Mouse (Mus musculus): Measurements from ENCODE around the gene Qdpr. TPM values are rescaled to one million over a fixed set of nuclear protein-coding genes. Genes with fewer than 3 reads are reported as not detected.

Gene Qdpr
- polyA plus RNA-seq, 1 experiment, result 62.4 TPM

DNA sequence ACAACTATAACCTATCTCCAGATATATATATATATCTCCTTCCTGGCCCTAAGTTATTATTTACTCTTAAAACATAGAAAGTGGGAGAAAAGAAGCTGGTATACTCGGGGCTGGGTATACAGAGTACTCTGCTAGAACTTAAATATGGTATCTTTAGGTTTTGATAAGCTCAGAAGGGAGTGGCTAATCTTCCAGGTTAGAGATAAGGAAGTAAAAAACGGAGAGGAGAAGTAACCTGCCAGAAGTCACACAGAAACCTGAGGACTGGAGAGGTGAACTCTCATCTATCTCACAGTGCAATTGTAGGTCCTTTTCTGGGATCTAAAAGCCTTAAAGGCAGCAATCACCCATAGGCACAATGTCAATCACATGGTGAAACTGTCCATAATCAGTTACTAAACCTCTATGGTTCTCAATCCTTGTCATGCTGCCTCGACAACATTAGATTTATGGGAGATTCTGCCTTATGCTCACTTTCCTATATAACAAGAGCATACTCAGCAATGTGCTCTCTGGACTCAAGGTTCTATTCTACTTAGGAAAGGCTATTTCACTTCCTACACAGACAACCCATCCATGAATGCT lies 32.1 kb downstream of the Qdpr start:
- H3K4me3 ChIP-seq, result no peak overlapping the region
- H3ac ChIP-seq (ENCODE audit: control insufficient read depth, insufficient read length), result no peak overlapping the region
- H3K79me2 ChIP-seq (ENCODE audit: control insufficient read depth, insufficient read depth), result no peaks in the 10 kb centered on the region
- no peaks in the 10 kb centered on the region for H3K36me3 ChIP-seq (ENCODE audit: control insufficient read depth, insufficient read depth)
- H3K27me3 ChIP-seq (ENCODE audit: control insufficient read depth, insufficient read depth, insufficient read length), result no peaks in the 10 kb centered on the region
- TF ChIP-seq CEBPB (IDR thresholded peaks at IDR 0.05; ENCODE audit: insufficient read depth, poor library complexity, severe bottlenecking), result no peak
- no peak for TF ChIP-seq MYOD1 (IDR thresholded peaks at IDR 0.05; ENCODE audit: control insufficient read depth in 1 of 3, insufficient read length in 2 of 3, low read depth in 2 of 3)
- TF ChIP-seq SRF (IDR thresholded peaks at IDR 0.05; ENCODE audit: control insufficient read depth, insufficient read length, low read depth), result no peak
- no peak for TF ChIP-seq POLR2AphosphoS2 (IDR thresholded peaks at IDR 0.05; ENCODE audit: insufficient read length, low read depth)
- no peak for TF ChIP-seq REST (IDR thresholded peaks at IDR 0.05; ENCODE audit: insufficient read depth, insufficient read length)
- TF ChIP-seq MAX (IDR thresholded peaks at IDR 0.05; ENCODE audit: low read depth), result no peak
- TF ChIP-seq USF1 (IDR thresholded peaks at IDR 0.05; ENCODE audit: low read depth), result no peak
- no peak for TF ChIP-seq POLR2A (IDR thresholded peaks at IDR 0.05; ENCODE audit: insufficient read length, low read depth)
- no peak overlapping the region for H3K4me2 ChIP-seq (ENCODE audit: low read depth)

DNA sequence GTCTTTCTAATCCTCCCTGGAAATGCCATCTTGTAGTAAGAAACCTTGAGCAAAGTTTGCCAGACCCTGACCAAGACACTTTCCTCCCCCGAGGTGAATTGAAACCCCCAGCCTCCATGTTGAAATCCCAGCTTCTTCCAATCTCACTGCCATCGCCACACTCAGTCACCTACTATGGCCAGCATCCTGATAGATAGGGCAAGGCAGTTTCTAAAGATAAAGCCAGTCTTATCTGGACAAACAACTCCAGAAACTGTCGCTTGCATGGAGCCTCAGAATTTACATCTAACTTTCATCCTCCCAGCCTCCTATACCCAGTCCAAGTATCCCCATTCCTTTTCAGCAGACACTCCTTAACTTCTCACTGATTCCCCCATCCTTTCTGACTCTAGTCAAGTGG lies 33.6 kb downstream of the Qdpr start:
- no peaks in the 10 kb centered on the region for H3K79me2 ChIP-seq (ENCODE audit: control insufficient read depth, insufficient read depth)
- H3K27me3 ChIP-seq (ENCODE audit: control insufficient read depth, insufficient read depth, insufficient read length), result no peaks in the 10 kb centered on the region
- TF ChIP-seq SRF (IDR thresholded peaks at IDR 0.05; ENCODE audit: control insufficient read depth, insufficient read length, low read depth) (no peak), CEBPB (IDR thresholded peaks at IDR 0.05; ENCODE audit: insufficient read depth, poor library complexity, severe bottlenecking) (no peak), REST (IDR thresholded peaks at IDR 0.05; ENCODE audit: insufficient read depth, insufficient read length) (no peak), TCF3 (IDR thresholded peaks at IDR 0.05; ENCODE audit: insufficient read length, low read depth) (no peak), TCF12 (IDR thresholded peaks at IDR 0.05; ENCODE audit: insufficient read depth, poor library complexity, severe bottlenecking) (no peak), USF1 (IDR thresholded peaks at IDR 0.05; ENCODE audit: low read depth) (no peak), POLR2AphosphoS2 (IDR thresholded peaks at IDR 0.05; ENCODE audit: insufficient read length, low read depth) (no peak), MAX (IDR thresholded peaks at IDR 0.05; ENCODE audit: low read depth) (no peak), MYOG (IDR thresholded peaks at IDR 0.05; ENCODE audit: control insufficient read depth in 1 of 3, insufficient read depth in 1 of 3, insufficient read length in 2 of 3, low read depth in 2 of 3) (no peak), MYOD1 (IDR thresholded peaks at IDR 0.05; ENCODE audit: control insufficient read depth in 1 of 3, insufficient read length in 2 of 3, low read depth in 2 of 3) (no peak), POLR2A (IDR thresholded peaks at IDR 0.05; ENCODE audit: insufficient read length, low read depth) (no peak), E2F4 (IDR thresholded peaks at IDR 0.05; ENCODE audit: insufficient read depth) (no peak)
- H3K4me3 ChIP-seq, result no peak overlapping the region
- no peaks in the 10 kb centered on the region for H3K36me3 ChIP-seq (ENCODE audit: control insufficient read depth, insufficient read depth)
- H3ac ChIP-seq (ENCODE audit: control insufficient read depth, insufficient read length), result no peak overlapping the region
- no peak overlapping the region for H3K4me2 ChIP-seq (ENCODE audit: low read depth)

- peaks cover 5% of the 10 kb centered on the region for H3K27me3 ChIP-seq (ENCODE audit: control insufficient read depth, insufficient read depth, insufficient read length)
- H3K36me3 ChIP-seq (ENCODE audit: control insufficient read depth, insufficient read depth), result no peaks in the 10 kb centered on the region
- no peaks in the 10 kb centered on the region for H3K79me2 ChIP-seq (ENCODE audit: control insufficient read depth, insufficient read depth)
- no peak overlapping the region for H3ac ChIP-seq (ENCODE audit: control insufficient read depth, insufficient read length)
- TF ChIP-seq MAX (IDR thresholded peaks at IDR 0.05; ENCODE audit: low read depth) (no peak), TCF12 (IDR thresholded peaks at IDR 0.05; ENCODE audit: insufficient read depth, poor library complexity, severe bottlenecking) (no peak), E2F4 (IDR thresholded peaks at IDR 0.05; ENCODE audit: insufficient read depth) (no peak), CEBPB (IDR thresholded peaks at IDR 0.05; ENCODE audit: insufficient read depth, poor library complexity, severe bottlenecking) (no peak), REST (IDR thresholded peaks at IDR 0.05; ENCODE audit: insufficient read depth, insufficient read length) (no peak), USF1 (IDR thresholded peaks at IDR 0.05; ENCODE audit: low read depth) (no peak), MYOG (IDR thresholded peaks at IDR 0.05; ENCODE audit: control insufficient read depth in 1 of 3, insufficient read depth in 1 of 3, insufficient read length in 2 of 3, low read depth in 2 of 3) (no peak), MYOD1 (IDR thresholded peaks at IDR 0.05; ENCODE audit: control insufficient read depth in 1 of 3, insufficient read length in 2 of 3, low read depth in 2 of 3) (no peak), TCF3 (IDR thresholded peaks at IDR 0.05; ENCODE audit: insufficient read length, low read depth) (no peak), POLR2AphosphoS2 (IDR thresholded peaks at IDR 0.05; ENCODE audit: insufficient read length, low read depth) (no peak), SRF (IDR thresholded peaks at IDR 0.05; ENCODE audit: control insufficient read depth, insufficient read length, low read depth) (no peak), POLR2A (IDR thresholded peaks at IDR 0.05; ENCODE audit: insufficient read length, low read depth) (no peak)
- H3K4me3 ChIP-seq, result no peak overlapping the region
- H3K4me2 ChIP-seq (ENCODE audit: low read depth), result no peak overlapping the region
These were observed 43.9 kb downstream of the Qdpr start for GRCm38 (mm10) chr5:45406129-45406528.

DNA sequence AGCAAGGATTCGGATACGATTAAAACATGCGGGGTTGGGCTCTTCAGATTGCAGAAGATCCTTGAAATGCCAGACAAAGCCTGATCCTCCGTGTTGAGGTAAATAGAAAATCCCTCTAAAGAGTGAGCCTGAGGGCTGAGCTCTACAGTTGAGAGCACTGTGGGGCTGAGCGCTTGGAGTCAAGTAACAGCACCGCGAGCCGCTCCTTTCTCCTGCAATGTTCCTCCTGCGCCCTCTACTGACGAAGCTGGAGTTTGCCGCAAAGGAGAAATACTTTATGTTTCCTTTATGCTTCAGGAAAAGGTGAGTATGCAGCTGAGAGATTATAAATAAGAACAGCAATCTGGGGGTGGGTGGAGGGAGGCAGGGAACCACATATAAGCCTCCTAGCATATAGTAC lies 47.4 kb downstream of the Qdpr start:
- no peak overlapping the region for H3ac ChIP-seq (ENCODE audit: control insufficient read depth, insufficient read length)
- peaks cover 5% of the 10 kb centered on the region for H3K27me3 ChIP-seq (ENCODE audit: control insufficient read depth, insufficient read depth, insufficient read length)
- H3K4me2 ChIP-seq (ENCODE audit: low read depth), result no peak overlapping the region
- no peaks in the 10 kb centered on the region for H3K36me3 ChIP-seq (ENCODE audit: control insufficient read depth, insufficient read depth)
- no peak for TF ChIP-seq TCF12 (IDR thresholded peaks at IDR 0.05; ENCODE audit: insufficient read depth, poor library complexity, severe bottlenecking)
- TF ChIP-seq E2F4 (IDR thresholded peaks at IDR 0.05; ENCODE audit: insufficient read depth), result no peak
- no peak for TF ChIP-seq MYOD1 (IDR thresholded peaks at IDR 0.05; ENCODE audit: control insufficient read depth in 1 of 3, insufficient read length in 2 of 3, low read depth in 2 of 3)
- TF ChIP-seq CEBPB (IDR thresholded peaks at IDR 0.05; ENCODE audit: insufficient read depth, poor library complexity, severe bottlenecking), result no peak
- TF ChIP-seq POLR2AphosphoS2 (IDR thresholded peaks at IDR 0.05; ENCODE audit: insufficient read length, low read depth), result no peak
- TF ChIP-seq POLR2A (IDR thresholded peaks at IDR 0.05; ENCODE audit: insufficient read length, low read depth), result no peak
- no peak for TF ChIP-seq MAX (IDR thresholded peaks at IDR 0.05; ENCODE audit: low read depth)
- TF ChIP-seq MYOG (IDR thresholded peaks at IDR 0.05; ENCODE audit: control insufficient read depth in 1 of 3, insufficient read depth in 1 of 3, insufficient read length in 2 of 3, low read depth in 2 of 3), result no peak
- no peak for TF ChIP-seq REST (IDR thresholded peaks at IDR 0.05; ENCODE audit: insufficient read depth, insufficient read length)
- TF ChIP-seq TCF3 (IDR thresholded peaks at IDR 0.05; ENCODE audit: insufficient read length, low read depth), result no peak
- TF ChIP-seq USF1 (IDR thresholded peaks at IDR 0.05; ENCODE audit: low read depth), result no peak
- TF ChIP-seq SRF (IDR thresholded peaks at IDR 0.05; ENCODE audit: control insufficient read depth, insufficient read length, low read depth), result no peak
- no peaks in the 10 kb centered on the region for H3K79me2 ChIP-seq (ENCODE audit: control insufficient read depth, insufficient read depth)
- H3K4me3 ChIP-seq, result no peak overlapping the region
